Mouse (Mus musculus) MEL-GATA-1-ER (cell line): Measurements from ENCODE around the gene Gm17304.

ENCODE experiments used
- DNase-seq: peaks from one replicate; pipeline ENCODE4 v3.0.0-alpha.2; 2012; ENCODE audit warnings: low read depth; ENCODE audit errors: extremely low read depth

Gm17304 gene

DNA sequence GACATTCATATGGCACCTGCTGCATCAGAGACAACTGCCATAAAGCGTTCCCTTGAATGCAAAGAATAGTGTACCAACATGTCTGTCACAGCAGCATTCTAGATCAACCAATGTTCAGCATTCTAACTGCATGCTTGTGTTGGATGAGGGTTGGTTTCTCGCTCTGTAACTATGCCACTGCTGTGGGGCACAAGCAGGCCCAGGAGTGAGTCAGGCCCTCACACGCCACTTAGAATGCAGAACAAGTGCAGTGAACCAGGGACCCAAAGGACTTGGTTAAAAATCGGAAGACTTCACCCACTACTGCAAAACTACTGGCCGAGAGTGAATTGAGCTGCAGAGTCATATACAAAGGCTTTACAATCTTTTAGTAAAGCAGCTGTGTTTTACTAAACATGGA is 13.3 kb downstream of the Gm17304 start:
- no peak for DNase-seq

DNA sequence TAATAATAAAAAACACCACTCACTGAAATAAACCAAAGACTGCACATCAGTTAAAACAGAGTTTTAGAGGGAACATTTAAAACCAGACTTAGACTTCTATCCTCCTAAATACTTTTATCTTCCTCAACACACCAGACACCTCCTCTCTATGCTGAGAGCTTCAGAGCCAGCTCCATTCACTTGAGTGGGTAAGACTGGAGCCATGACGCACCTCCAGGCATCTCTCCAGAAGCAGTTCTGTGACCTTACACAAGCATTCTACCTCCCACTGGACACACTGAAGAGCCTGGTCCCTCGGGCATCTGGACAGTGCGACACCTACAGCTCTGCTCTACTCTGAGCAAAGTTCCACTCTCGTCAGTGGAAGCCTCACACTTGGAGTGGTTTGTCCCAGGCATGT is 14.4 kb downstream of the Gm17304 start:
- DNase-seq, result no peak

DNA sequence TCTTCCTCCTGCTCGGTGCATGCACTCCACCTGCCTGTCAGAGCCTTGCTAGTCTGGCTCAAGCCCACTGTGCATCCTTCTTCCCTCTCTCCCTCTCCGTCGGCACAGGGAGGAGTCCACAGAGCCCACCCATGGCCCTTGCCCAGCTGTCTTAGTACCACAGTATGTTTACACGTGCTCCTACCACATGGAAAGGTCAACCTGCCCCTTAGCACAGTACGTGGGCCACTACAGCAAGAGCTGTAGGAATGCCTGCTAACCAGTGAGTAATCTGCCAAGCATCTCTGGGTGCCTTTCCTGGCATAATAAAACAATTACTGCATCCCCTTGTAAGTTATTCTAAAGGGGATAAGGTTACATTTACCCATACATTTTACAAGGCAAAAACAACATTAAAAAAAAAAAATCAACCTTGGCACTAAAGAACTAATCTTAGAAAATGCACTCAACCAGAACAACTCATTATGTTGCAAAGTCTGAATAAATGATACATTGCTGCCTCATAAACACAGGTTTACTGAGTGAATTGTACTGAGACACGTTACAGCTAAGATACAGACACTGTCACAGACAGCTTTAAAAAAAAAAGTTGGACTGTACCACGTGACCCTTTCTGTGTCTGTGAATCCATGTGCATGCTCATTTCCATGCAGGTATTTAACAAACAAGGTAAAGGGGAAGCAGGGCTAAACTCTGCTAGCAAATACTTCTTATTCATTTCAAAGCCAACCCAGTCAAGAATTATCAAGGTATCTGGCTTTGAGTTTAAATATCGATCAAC is 19.7 kb downstream of the Gm17304 start:
- no peak for DNase-seq

DNA sequence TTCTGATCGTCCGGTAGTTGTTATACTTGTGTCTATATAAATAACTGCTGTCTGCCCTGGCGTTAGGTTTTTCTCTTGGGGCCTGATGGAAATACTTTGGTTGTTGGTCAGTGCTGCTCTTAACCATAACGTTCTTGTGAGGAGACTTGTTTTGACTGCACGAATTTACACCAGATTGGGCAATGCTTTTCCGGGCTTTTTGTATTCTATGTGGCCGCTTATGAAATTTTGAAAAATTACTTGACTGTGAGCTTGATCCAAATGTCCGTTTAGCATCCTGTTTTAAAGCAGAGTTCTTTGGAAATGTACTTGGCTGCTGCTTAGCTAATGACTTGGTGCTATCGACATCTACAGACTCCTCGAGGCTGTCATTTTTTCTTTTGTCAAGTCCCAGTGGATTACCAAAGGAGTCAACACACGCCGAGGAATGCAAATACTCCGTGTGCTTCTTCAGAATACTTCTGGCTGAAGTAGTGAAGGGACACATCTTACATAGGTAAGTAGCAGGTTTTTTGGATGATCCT is 27.6 kb downstream of the Gm17304 start:
- DNase-seq, result no peak

DNA sequence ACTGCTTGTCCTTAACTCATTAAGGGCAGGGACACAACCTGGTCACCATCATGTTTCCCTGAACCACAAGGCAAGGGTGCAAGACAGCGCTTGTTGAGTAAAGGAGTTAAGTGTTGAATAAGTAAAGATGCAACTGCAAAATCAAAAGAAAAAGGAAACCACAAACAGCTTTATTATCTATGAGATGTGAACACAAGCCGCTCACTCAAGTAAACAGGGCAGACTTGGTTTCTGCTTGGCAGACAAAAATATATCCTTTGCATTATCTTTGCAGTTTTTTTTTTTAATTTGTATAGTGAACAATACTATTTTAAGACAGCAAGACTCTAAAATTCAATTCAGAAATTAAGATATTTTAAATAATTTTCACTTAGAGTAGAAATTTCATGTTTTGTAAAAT is 30.7 kb downstream of the Gm17304 start:
- no peak for DNase-seq

DNA sequence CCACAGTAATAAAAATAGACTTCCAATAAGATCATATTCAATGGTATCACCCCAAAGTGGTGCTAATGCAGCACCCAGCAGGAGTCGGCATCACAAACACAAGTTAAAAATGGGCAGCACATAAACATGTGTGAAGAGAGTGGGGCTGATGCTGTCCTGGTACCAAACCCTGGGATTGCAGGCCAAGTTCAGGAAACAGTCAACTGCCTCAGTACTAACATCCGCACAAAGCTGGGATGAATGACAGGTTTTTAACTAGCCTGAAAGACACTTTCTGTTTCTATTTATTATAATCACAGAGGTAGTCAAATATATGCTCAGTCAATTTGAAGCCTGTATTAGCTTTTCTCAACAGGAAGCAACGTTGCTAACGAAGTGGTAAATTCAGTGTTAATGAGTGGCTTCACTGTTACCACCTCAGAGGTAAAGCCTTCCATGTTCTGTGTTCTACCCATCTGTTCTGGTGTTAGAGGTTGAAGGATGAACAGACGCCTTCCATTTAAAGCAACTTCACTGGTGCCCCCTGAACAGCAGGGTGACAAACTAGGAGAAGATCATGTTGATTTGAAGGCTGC is 31.4 kb downstream of the Gm17304 start:
- DNase-seq, result no peak

DNA sequence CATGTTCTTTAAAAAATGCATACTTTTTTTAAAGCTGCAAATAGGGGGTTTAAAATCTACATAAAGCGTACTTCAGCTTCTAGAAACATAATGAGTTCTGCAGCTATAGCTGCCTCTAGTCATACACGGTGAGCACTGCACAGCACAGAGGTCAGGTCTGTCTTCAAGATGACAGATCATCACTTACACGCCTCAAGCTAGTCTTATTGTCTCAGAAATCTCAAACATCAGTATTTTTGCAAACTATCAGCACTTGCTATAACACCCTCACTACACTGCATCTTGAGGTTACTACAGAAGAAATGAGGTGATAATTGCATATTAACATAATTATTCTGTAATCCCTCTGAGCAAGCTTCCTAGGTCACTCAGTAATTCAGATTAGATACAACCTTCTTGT is 33.0 kb downstream of the Gm17304 start:
- DNase-seq, result no peak

DNA sequence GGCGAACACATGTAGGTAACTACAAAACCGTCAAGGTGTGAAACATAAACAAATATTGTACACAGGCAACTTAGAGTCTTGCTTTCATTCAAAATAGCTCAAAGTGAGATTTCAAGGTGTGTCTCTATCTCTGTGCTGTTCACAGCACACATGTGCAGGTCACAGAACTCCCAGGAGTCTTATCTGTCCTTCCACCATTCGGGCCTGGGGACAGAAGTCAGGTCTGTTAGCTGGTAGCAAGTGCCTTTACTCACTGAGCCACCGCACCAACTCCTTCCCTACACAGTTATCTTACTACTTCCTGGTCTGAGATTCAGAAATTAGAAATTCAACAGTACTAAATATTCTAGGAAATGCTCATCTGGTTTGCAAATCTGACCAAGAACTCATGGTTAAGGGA is 34.5 kb downstream of the Gm17304 start:
- no peak for DNase-seq

DNA sequence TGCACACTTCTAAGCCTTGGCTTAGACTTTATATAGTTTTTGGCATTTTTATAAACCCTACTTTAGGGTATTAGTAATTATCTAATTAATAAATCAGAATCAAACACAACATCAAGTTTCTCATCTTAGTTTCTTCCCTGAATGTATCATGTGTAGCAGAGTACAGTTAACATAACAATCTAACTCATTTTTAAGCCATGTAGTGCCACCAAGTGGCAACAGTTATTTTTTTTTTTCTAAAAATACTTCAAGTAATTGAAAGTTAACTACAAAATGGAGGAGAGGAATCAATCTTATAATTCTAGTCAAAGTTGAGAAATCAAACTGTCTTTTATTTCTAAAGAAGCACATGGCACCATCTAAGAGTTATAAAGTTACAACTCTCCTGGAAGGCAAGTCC is 40.5 kb downstream of the Gm17304 start:
- no peak for DNase-seq

DNA sequence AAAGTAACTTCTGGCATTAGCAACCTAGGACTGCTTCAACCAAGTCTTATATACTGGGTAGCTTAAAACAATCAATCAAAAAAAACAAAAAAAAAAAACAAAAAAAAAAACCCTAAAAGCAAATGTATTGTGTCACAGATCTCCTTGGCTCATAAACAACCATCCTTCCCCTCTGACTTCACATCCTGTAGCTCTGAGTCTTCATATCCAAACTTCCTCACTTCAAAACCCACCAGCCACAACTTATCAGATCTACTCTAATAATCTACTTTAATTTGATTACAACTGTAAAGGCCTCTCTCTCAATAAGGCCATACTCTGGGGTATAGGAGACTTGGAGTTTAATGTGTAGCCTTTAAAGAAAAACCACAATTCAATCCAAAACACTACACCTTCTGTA is 41.1 kb downstream of the Gm17304 start:
- no peak for DNase-seq

DNA sequence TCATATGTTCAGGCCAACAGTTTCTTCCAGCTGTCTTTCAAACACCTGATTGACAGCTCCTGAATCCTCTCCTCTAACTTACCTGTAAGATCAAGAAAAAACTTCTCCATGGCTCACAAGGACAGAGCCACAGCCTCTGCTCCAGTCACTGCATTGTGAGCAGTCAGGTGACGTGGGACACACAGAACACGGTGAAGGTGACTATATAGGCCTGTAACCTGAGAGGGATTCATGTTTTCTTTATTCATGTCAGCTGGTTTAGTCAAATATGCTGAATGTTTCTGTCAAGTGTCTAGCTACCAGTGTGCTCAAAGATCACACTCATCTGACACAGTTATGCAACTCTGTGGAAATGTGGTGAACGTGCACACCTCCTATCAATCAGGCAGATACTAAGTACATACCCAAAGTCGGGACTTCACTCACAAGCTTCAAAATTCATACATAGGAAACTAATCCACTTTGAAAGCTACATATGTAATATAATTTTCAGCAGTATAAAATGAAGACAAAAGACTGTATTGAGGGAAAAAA is 43.4 kb downstream of the Gm17304 start:
- no peak for DNase-seq

DNA sequence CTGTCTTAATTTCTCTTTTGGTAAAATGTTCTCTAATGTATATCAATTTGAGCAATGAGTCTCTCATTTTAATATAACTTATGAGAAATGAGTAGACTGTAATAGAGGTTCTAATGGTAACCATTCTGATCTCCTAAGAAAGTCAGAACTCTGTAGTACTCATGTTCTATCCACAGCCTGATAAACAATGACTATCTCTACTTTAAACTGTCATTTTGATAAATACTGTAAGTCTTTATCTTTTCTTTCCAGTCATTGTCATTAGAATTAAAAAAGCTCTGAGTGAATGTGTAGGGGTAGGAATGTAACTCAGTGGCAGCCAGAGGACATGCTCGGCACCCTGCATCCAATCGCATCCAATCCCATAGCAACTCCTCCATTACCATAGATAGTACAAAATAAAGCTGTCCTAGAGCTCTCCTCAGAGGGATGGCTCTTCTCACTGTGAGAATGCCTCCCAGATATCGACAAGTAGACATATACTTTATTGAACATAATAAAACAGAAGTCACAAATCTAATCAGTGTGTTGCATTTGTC is 44.0 kb downstream of the Gm17304 start:
- DNase-seq, result no peak
